Mouse (Mus musculus): ENCODE measurements around the gene Ano1. TPM values are rescaled to one million over a fixed set of nuclear protein-coding genes. Genes with fewer than 3 reads are reported as not detected.

Ano1 gene
- polyA plus RNA-seq, 1 experiment from 2014 or later: 14.9 TPM

- Histone ChIP-seq H3K36me3 (ENCODE audit: control insufficient read depth, insufficient read depth, low read length) (no peaks in the 10 kb centered on the region), H3K27me3 (ENCODE audit: control insufficient read depth, insufficient read depth, low read length) (no peaks in the 10 kb centered on the region), H3K9ac (replicated peaks; ENCODE audit: low read length) (no peak overlapping the region), H3K27ac (replicated peaks; ENCODE audit: low read depth, low read length) (no peak overlapping the region), H3K4me3 (replicated peaks; ENCODE audit: low read depth, low read length) (no peak overlapping the region), H3K4me2 (ENCODE audit: low read length) (no peak overlapping the region), H3K4me1 (ENCODE audit: control insufficient read depth, insufficient read depth, low read length) (peaks cover 28% of the 10 kb centered on the region), H3K9me3 (ENCODE audit: control insufficient read depth, low read length) (no peaks in the 10 kb centered on the region)
- ATAC-seq (ENCODE audit: low FRiP score, low TSS enrichment) (no peak), DNase-seq (peak; percentile 19)
- WGBS: 86% methylated on average over 9 of the region's 9 CpGs
Measured at GRCm38 (mm10) chr7:144656261-144656967, 95.4 kb downstream of the Ano1 start.

- Histone ChIP-seq H3K27ac (replicated peaks; ENCODE audit: low read depth, low read length) (peak overlapping the region; percentile 76), H3K4me2 (ENCODE audit: low read length) (no peak overlapping the region), H3K9ac (replicated peaks; ENCODE audit: low read length) (no peak overlapping the region), H3K27me3 (ENCODE audit: control insufficient read depth, insufficient read depth, low read length) (no peaks in the 10 kb centered on the region), H3K9me3 (ENCODE audit: control insufficient read depth, low read length) (no peaks in the 10 kb centered on the region), H3K4me1 (ENCODE audit: control insufficient read depth, insufficient read depth, low read length) (peaks cover 28% of the 10 kb centered on the region), H3K4me3 (replicated peaks; ENCODE audit: low read depth, low read length) (no peak overlapping the region), H3K36me3 (ENCODE audit: control insufficient read depth, insufficient read depth, low read length) (no peaks in the 10 kb centered on the region)
- 6% methylated on average over 10 of the region's 10 CpGs for WGBS
- ATAC-seq (ENCODE audit: low FRiP score, low TSS enrichment) (peak; percentile 85), DNase-seq (peak; percentile 87)
Measured at GRCm38 (mm10) chr7:144653681-144654425, 97.9 kb downstream of the Ano1 start.

GRCm38 (mm10) chr7:144647547-144647946 is 104.2 kb downstream of the Ano1 start:
- Histone ChIP-seq H3K9me3 (ENCODE audit: control insufficient read depth, low read length) (no peaks in the 10 kb centered on the region), H3K4me2 (ENCODE audit: low read length) (no peak overlapping the region), H3K36me3 (ENCODE audit: control insufficient read depth, insufficient read depth, low read length) (no peaks in the 10 kb centered on the region), H3K4me1 (ENCODE audit: control insufficient read depth, insufficient read depth, low read length) (no peaks in the 10 kb centered on the region), H3K4me3 (replicated peaks; ENCODE audit: low read depth, low read length) (no peak overlapping the region), H3K27me3 (ENCODE audit: control insufficient read depth, insufficient read depth, low read length) (no peaks in the 10 kb centered on the region), H3K27ac (replicated peaks; ENCODE audit: low read depth, low read length) (no peak overlapping the region), H3K9ac (replicated peaks; ENCODE audit: low read length) (no peak overlapping the region)
- ATAC-seq (ENCODE audit: low FRiP score, low TSS enrichment) (no peak), DNase-seq (no peak)
- 87% methylated on average over 5 of the region's 5 CpGs for WGBS

- Histone ChIP-seq H3K4me3 (replicated peaks; ENCODE audit: low read depth, low read length) (no peak overlapping the region), H3K9me3 (ENCODE audit: control insufficient read depth, low read length) (no peaks in the 10 kb centered on the region), H3K36me3 (ENCODE audit: control insufficient read depth, insufficient read depth, low read length) (no peaks in the 10 kb centered on the region), H3K4me1 (ENCODE audit: control insufficient read depth, insufficient read depth, low read length) (0 out of 2 replicates have a peak, but pooled peaks cover 3% of the 10 kb centered on the region), H3K4me2 (ENCODE audit: low read length) (no peak overlapping the region), H3K27ac (replicated peaks; ENCODE audit: low read depth, low read length) (peak overlapping the region; percentile 0; the same call in 1 of the 2 replicates), H3K27me3 (ENCODE audit: control insufficient read depth, insufficient read depth, low read length) (no peaks in the 10 kb centered on the region), H3K9ac (replicated peaks; ENCODE audit: low read length) (no peak overlapping the region)
- ATAC-seq (ENCODE audit: low FRiP score, low TSS enrichment) (no peak), DNase-seq (no peak)
- 68% methylated on average over 1 of the region's 1 CpGs for WGBS
Measured at GRCm38 (mm10) chr7:144640817-144641216, 111.0 kb downstream of the Ano1 start.

GRCm38 (mm10) chr7:144636000-144636399 is 115.8 kb downstream of the Ano1 start:
- no peak for DNase-seq
- no peak overlapping the region for H3K4me3 ChIP-seq (replicated peaks; ENCODE audit: low read depth, low read length)
- no peaks in the 10 kb centered on the region for H3K9me3 ChIP-seq (ENCODE audit: control insufficient read depth, low read length)
- H3K36me3 ChIP-seq (ENCODE audit: control insufficient read depth, insufficient read depth, low read length): no peaks in the 10 kb centered on the region
- H3K27me3 ChIP-seq (ENCODE audit: control insufficient read depth, insufficient read depth, low read length): no peaks in the 10 kb centered on the region
- no peak overlapping the region for H3K4me2 ChIP-seq (ENCODE audit: low read length)
- ATAC-seq (ENCODE audit: low FRiP score, low TSS enrichment): no peak
- no peak overlapping the region for H3K27ac ChIP-seq (replicated peaks; ENCODE audit: low read depth, low read length)
- 0 out of 2 replicates have a peak, but pooled peaks cover 3% of the 10 kb centered on the region for H3K4me1 ChIP-seq (ENCODE audit: control insufficient read depth, insufficient read depth, low read length)
- no peak overlapping the region for H3K9ac ChIP-seq (replicated peaks; ENCODE audit: low read length)
- 48% methylated on average over 2 of the region's 2 CpGs for WGBS

GRCm38 (mm10) chr7:144634875-144635274 is 116.9 kb downstream of the Ano1 start:
- no peak overlapping the region for H3K9ac ChIP-seq (replicated peaks; ENCODE audit: low read length)
- no peak for ATAC-seq (ENCODE audit: low FRiP score, low TSS enrichment)
- H3K9me3 ChIP-seq (ENCODE audit: control insufficient read depth, low read length): no peaks in the 10 kb centered on the region
- no peaks in the 10 kb centered on the region for H3K27me3 ChIP-seq (ENCODE audit: control insufficient read depth, insufficient read depth, low read length)
- no peak overlapping the region for H3K27ac ChIP-seq (replicated peaks; ENCODE audit: low read depth, low read length)
- 89% methylated on average over 6 of the region's 6 CpGs for WGBS
- H3K4me3 ChIP-seq (replicated peaks; ENCODE audit: low read depth, low read length): no peak overlapping the region
- peaks cover 4% of the 10 kb centered on the region; the same call in 1 of the 2 replicates for H3K4me1 ChIP-seq (ENCODE audit: control insufficient read depth, insufficient read depth, low read length)
- H3K36me3 ChIP-seq (ENCODE audit: control insufficient read depth, insufficient read depth, low read length): no peaks in the 10 kb centered on the region
- DNase-seq: no peak
- H3K4me2 ChIP-seq (ENCODE audit: low read length): no peak overlapping the region

- peaks cover 7% of the 10 kb centered on the region; the same call in 1 of the 2 replicates for H3K4me1 ChIP-seq (ENCODE audit: control insufficient read depth, insufficient read depth, low read length)
- H3K9me3 ChIP-seq (ENCODE audit: control insufficient read depth, low read length): no peaks in the 10 kb centered on the region
- no peak overlapping the region for H3K27ac ChIP-seq (replicated peaks; ENCODE audit: low read depth, low read length)
- no peak for DNase-seq
- H3K4me2 ChIP-seq (ENCODE audit: low read length): no peak overlapping the region
- ATAC-seq (ENCODE audit: low FRiP score, low TSS enrichment): no peak
- H3K9ac ChIP-seq (replicated peaks; ENCODE audit: low read length): no peak overlapping the region
- no peaks in the 10 kb centered on the region for H3K36me3 ChIP-seq (ENCODE audit: control insufficient read depth, insufficient read depth, low read length)
- H3K4me3 ChIP-seq (replicated peaks; ENCODE audit: low read depth, low read length): no peak overlapping the region
- no peaks in the 10 kb centered on the region for H3K27me3 ChIP-seq (ENCODE audit: control insufficient read depth, insufficient read depth, low read length)
- 94% methylated on average over 3 of the region's 3 CpGs for WGBS
Measured at GRCm38 (mm10) chr7:144634450-144634849, 117.3 kb downstream of the Ano1 start.

GRCm38 (mm10) chr7:144632321-144632720 is 119.5 kb downstream of the Ano1 start:
- peaks cover 27% of the 10 kb centered on the region for H3K4me1 ChIP-seq (ENCODE audit: control insufficient read depth, insufficient read depth, low read length)
- no peak overlapping the region for H3K27ac ChIP-seq (replicated peaks; ENCODE audit: low read depth, low read length)
- H3K36me3 ChIP-seq (ENCODE audit: control insufficient read depth, insufficient read depth, low read length): no peaks in the 10 kb centered on the region
- H3K4me2 ChIP-seq (ENCODE audit: low read length): no peak overlapping the region
- ATAC-seq (ENCODE audit: low FRiP score, low TSS enrichment) (no peak), DNase-seq (no peak)
- H3K9me3 ChIP-seq (ENCODE audit: control insufficient read depth, low read length): no peaks in the 10 kb centered on the region
- no peak overlapping the region for H3K9ac ChIP-seq (replicated peaks; ENCODE audit: low read length)
- no peak overlapping the region for H3K4me3 ChIP-seq (replicated peaks; ENCODE audit: low read depth, low read length)
- no peaks in the 10 kb centered on the region for H3K27me3 ChIP-seq (ENCODE audit: control insufficient read depth, insufficient read depth, low read length)

- 90% methylated on average over 3 of the region's 3 CpGs for WGBS
Measured at GRCm38 (mm10) chr7:144630622-144631021, 121.2 kb downstream of the Ano1 start.

More at GRCm38 (mm10) chr7:144630622-144631021, 121.2 kb downstream of the Ano1 start:
- Histone ChIP-seq H3K27me3 (ENCODE audit: control insufficient read depth, insufficient read depth, low read length) (no peaks in the 10 kb centered on the region), H3K4me3 (replicated peaks; ENCODE audit: low read depth, low read length) (no peak overlapping the region), H3K4me1 (ENCODE audit: control insufficient read depth, insufficient read depth, low read length) (peaks cover 31% of the 10 kb centered on the region), H3K9me3 (ENCODE audit: control insufficient read depth, low read length) (no peaks in the 10 kb centered on the region), H3K36me3 (ENCODE audit: control insufficient read depth, insufficient read depth, low read length) (no peaks in the 10 kb centered on the region), H3K4me2 (ENCODE audit: low read length) (no peak overlapping the region), H3K9ac (replicated peaks; ENCODE audit: low read length) (no peak overlapping the region), H3K27ac (replicated peaks; ENCODE audit: low read depth, low read length) (no peak overlapping the region)
- DNase-seq (peak; percentile 20), ATAC-seq (ENCODE audit: low FRiP score, low TSS enrichment) (no peak)
